In the genomic region with DNA sequence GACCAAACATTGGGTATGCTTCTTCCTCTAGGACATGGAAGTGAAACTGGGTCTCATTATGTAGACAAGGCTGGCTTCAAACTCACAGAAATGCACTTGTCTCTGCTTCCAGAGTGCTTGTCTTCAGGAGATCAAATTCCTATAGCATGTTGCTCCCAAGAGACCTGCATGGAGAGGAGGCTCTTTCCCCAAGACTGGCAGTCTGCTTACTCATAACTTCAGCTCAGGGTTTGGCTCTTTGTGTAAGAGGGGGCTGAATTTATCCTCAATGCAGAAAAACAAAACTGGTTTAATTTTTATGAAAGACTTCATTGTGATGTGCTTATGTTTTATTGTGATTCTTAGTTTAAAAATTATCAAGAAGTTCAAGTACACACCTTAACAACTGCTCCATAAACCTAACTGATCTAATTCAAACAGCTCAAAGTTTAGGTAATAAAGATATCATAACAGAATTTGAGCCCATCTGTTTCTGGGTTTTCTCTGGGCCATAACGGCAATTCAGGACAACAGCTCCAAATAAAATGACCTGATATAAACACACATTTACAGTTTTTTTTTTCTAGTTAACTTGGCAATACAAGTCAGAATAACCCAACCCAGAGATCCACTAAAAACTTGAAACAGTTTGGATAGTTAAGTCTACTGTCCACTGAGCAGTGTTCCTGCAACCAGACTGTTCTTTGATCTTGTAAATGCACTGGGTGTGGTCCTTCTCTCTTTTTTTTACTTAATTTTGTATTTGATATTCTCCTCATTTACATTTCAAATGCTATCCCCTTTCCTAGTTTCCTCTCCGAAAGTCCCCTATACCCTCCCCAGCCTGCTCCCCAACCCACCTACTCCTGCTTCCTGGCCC, we compare ENCODE assay signal across 3 mouse cellular contexts.
ATAC-seq and TF ChIP-seq lines count a peak whose summit lies in the region.
"Not testable (repeated sequence)": the region's sequence is repeated elsewhere in the genome, so short reads cannot be mapped to it uniquely, and the experiment has no call there.

No protein-coding gene starts in this region.

- H3K4me2 ChIP-seq in intestine, embryonic 15.5 days (replicated peaks); intestine, embryonic 16.5 days (ENCODE audit: low read depth, low read length); intestine, postnatal 0 days (replicated peaks; ENCODE audit: low read depth): not testable (repeated sequence)

- H3K27ac ChIP-seq in intestine, embryonic 15.5 days; intestine, embryonic 16.5 days (ENCODE audit: low read length); intestine, postnatal 0 days (ENCODE audit: low read depth, low read length): not testable (repeated sequence)

- TF ChIP-seq CTCF in intestine, postnatal 0 days (IDR thresholded peaks at IDR 0.05; ENCODE audit: low read depth) = not testable (repeated sequence)

- H3K9ac ChIP-seq in intestine, embryonic 15.5 days; intestine, embryonic 16.5 days (ENCODE audit: low read depth, low read length); intestine, postnatal 0 days (ENCODE audit: low read depth, low read length): not testable (repeated sequence)

- H3K4me1 ChIP-seq in intestine, embryonic 15.5 days (replicated peaks); intestine, embryonic 16.5 days (ENCODE audit: control insufficient read depth, insufficient read depth, low read length); intestine, postnatal 0 days (replicated peaks; ENCODE audit: control insufficient read depth, insufficient read depth, low read length): not testable (repeated sequence)

- peak; percentile 88 for ATAC-seq in intestine, embryonic 15.5 days
- peak; percentile 92 for ATAC-seq in intestine, embryonic 16.5 days
- ATAC-seq in intestine, postnatal 0 days = peak; percentile 85

- WGBS in intestine, embryonic 15.5 days = no CpG with 5 or more reads among the region's 2 CpGs
- WGBS in intestine, embryonic 16.5 days = no CpG with 5 or more reads among the region's 2 CpGs
- no CpG with 5 or more reads among the region's 2 CpGs for WGBS in intestine, postnatal 0 days

- H3K27me3 ChIP-seq in intestine, embryonic 15.5 days (replicated peaks); intestine, embryonic 16.5 days (replicated peaks; ENCODE audit: control insufficient read depth, insufficient read depth, low read length); intestine, postnatal 0 days (replicated peaks; ENCODE audit: control insufficient read depth, insufficient read depth, low read length): not testable (repeated sequence)

- H3K9me3 ChIP-seq in intestine, embryonic 15.5 days; intestine, embryonic 16.5 days (ENCODE audit: control insufficient read depth, low read length); intestine, postnatal 0 days (ENCODE audit: control insufficient read depth): not testable (repeated sequence)

- H3K4me3 ChIP-seq in intestine, embryonic 15.5 days (replicated peaks); intestine, embryonic 16.5 days (ENCODE audit: low read length); intestine, postnatal 0 days (ENCODE audit: low read depth, low read length): not testable (repeated sequence)

- H3K36me3 ChIP-seq in intestine, embryonic 15.5 days; intestine, embryonic 16.5 days (ENCODE audit: control insufficient read depth, insufficient read depth, low read length); intestine, postnatal 0 days (ENCODE audit: control insufficient read depth, insufficient read depth): not testable (repeated sequence)
